Mouse (Mus musculus): ENCODE measurements around the gene Gm15013. TPM values are rescaled to one million over a fixed set of nuclear protein-coding genes. Genes with fewer than 3 reads are reported as not detected.
"Not testable (repeated sequence)": the region's sequence is repeated elsewhere in the genome, so short reads cannot be mapped to it uniquely, and the experiment has no call there.

Gm15013 gene
- polyA plus RNA-seq (2011; ENCODE audit: insufficient read length, low read depth, missing spikeins): 1.3 and 1.5 TPM in 2 replicates

- no peak within 1 kb of the TSS for H3K27ac ChIP-seq (ENCODE audit: insufficient read depth, low read length)
- TF ChIP-seq CTCF (IDR thresholded peaks at IDR 0.05; ENCODE audit: borderline replicate concordance, insufficient read depth, low read length) (no peak), POLR2A (IDR thresholded peaks at IDR 0.05; ENCODE audit: low read depth, low read length) (no peak)
- H3K4me1 ChIP-seq (ENCODE audit: control insufficient read depth, insufficient read depth, low read length): no peaks in the 10 kb centered on the region
- no peak within 1 kb of the TSS for H3K4me3 ChIP-seq (ENCODE audit: insufficient read depth, low read length)
Observed at GRCm38 (mm10) chrX:139714381-139714780, at the start of gene Gm15013. TSS of gene Gm15013 (minus strand) at chrX:139714481.

GRCm38 (mm10) chrX:139762546-139762945 is 48.3 kb upstream of the Gm15013 start:
- TF ChIP-seq POLR2A (IDR thresholded peaks at IDR 0.05; ENCODE audit: low read depth, low read length): no peak
- no peak for TF ChIP-seq CTCF (IDR thresholded peaks at IDR 0.05; ENCODE audit: borderline replicate concordance, insufficient read depth, low read length)

GRCm38 (mm10) chrX:139758634-139759033 is 44.4 kb upstream of the Gm15013 start:
- H3K4me3 ChIP-seq (ENCODE audit: insufficient read depth, low read length); H3K27ac ChIP-seq (ENCODE audit: insufficient read depth, low read length); H3K4me1 ChIP-seq (ENCODE audit: control insufficient read depth, insufficient read depth, low read length): not testable (repeated sequence)

More at GRCm38 (mm10) chrX:139762546-139762945, 48.3 kb upstream of the Gm15013 start:
- Histone ChIP-seq H3K4me1 (ENCODE audit: control insufficient read depth, insufficient read depth, low read length) (no peaks in the 10 kb centered on the region), H3K27ac (ENCODE audit: insufficient read depth, low read length) (no peak overlapping the region), H3K4me3 (ENCODE audit: insufficient read depth, low read length) (no peak overlapping the region)

- TF ChIP-seq POLR2A (IDR thresholded peaks at IDR 0.05; ENCODE audit: low read depth, low read length) (no peak), CTCF (IDR thresholded peaks at IDR 0.05; ENCODE audit: borderline replicate concordance, insufficient read depth, low read length) (peak; percentile 47; the same call in 1 of the 2 replicates)
- H3K4me1 ChIP-seq (ENCODE audit: control insufficient read depth, insufficient read depth, low read length): no peaks in the 10 kb centered on the region
- no peak overlapping the region for H3K4me3 ChIP-seq (ENCODE audit: insufficient read depth, low read length)
- H3K27ac ChIP-seq (ENCODE audit: insufficient read depth, low read length): no peak overlapping the region
Observed at GRCm38 (mm10) chrX:139751855-139752254, 37.6 kb upstream of the Gm15013 start.

GRCm38 (mm10) chrX:139737066-139737465 is 22.8 kb upstream of the Gm15013 start:
- no peak overlapping the region for H3K27ac ChIP-seq (ENCODE audit: insufficient read depth, low read length)
- no peak overlapping the region for H3K4me3 ChIP-seq (ENCODE audit: insufficient read depth, low read length)
- TF ChIP-seq CTCF (IDR thresholded peaks at IDR 0.05; ENCODE audit: borderline replicate concordance, insufficient read depth, low read length): no peak
- TF ChIP-seq POLR2A (IDR thresholded peaks at IDR 0.05; ENCODE audit: low read depth, low read length): no peak

GRCm38 (mm10) chrX:139730541-139730940 is 16.3 kb upstream of the Gm15013 start:
- Histone ChIP-seq H3K4me1 (ENCODE audit: control insufficient read depth, insufficient read depth, low read length) (no peaks in the 10 kb centered on the region), H3K27ac (ENCODE audit: insufficient read depth, low read length) (no peak overlapping the region), H3K4me3 (ENCODE audit: insufficient read depth, low read length) (no peak overlapping the region)
- TF ChIP-seq CTCF (IDR thresholded peaks at IDR 0.05; ENCODE audit: borderline replicate concordance, insufficient read depth, low read length) (no peak), POLR2A (IDR thresholded peaks at IDR 0.05; ENCODE audit: low read depth, low read length) (no peak)

More at GRCm38 (mm10) chrX:139737066-139737465, 22.8 kb upstream of the Gm15013 start:
- H3K4me1 ChIP-seq (ENCODE audit: control insufficient read depth, insufficient read depth, low read length): no peaks in the 10 kb centered on the region

- no peak overlapping the region for H3K4me3 ChIP-seq (ENCODE audit: insufficient read depth, low read length)
- H3K27ac ChIP-seq (ENCODE audit: insufficient read depth, low read length): no peak overlapping the region
- no peak for TF ChIP-seq POLR2A (IDR thresholded peaks at IDR 0.05; ENCODE audit: low read depth, low read length)
- TF ChIP-seq CTCF (IDR thresholded peaks at IDR 0.05; ENCODE audit: borderline replicate concordance, insufficient read depth, low read length): no peak
- H3K4me1 ChIP-seq (ENCODE audit: control insufficient read depth, insufficient read depth, low read length): no peaks in the 10 kb centered on the region
Observed at GRCm38 (mm10) chrX:139722350-139722749, 8.1 kb upstream of the Gm15013 start.

- H3K4me3 ChIP-seq (ENCODE audit: insufficient read depth, low read length): peak within 1 kb of the TSS; percentile 87
- TF ChIP-seq POLR2A (IDR thresholded peaks at IDR 0.05; ENCODE audit: low read depth, low read length) (peak; percentile 74), CTCF (IDR thresholded peaks at IDR 0.05; ENCODE audit: borderline replicate concordance, insufficient read depth, low read length) (no peak)
- no peaks in the 10 kb centered on the region for H3K4me1 ChIP-seq (ENCODE audit: control insufficient read depth, insufficient read depth, low read length)
- H3K27ac ChIP-seq (ENCODE audit: insufficient read depth, low read length): peak within 1 kb of the TSS; percentile 85
Observed at GRCm38 (mm10) chrX:139684775-139685695, 29.2 kb downstream of the Gm15013 start, which contains the start of gene Tbc1d8b. TSS of gene Tbc1d8b (plus strand) at chrX:139684996.

GRCm38 (mm10) chrX:139684410-139684774 is 29.9 kb downstream of the Gm15013 start:
- H3K4me1 ChIP-seq (ENCODE audit: control insufficient read depth, insufficient read depth, low read length): no peaks in the 10 kb centered on the region
- peak overlapping the region; percentile 85 for H3K27ac ChIP-seq (ENCODE audit: insufficient read depth, low read length)
- TF ChIP-seq CTCF (IDR thresholded peaks at IDR 0.05; ENCODE audit: borderline replicate concordance, insufficient read depth, low read length): no peak
- no peak for TF ChIP-seq POLR2A (IDR thresholded peaks at IDR 0.05; ENCODE audit: low read depth, low read length)
- peak overlapping the region; percentile 51 for H3K4me3 ChIP-seq (ENCODE audit: insufficient read depth, low read length)

GRCm38 (mm10) chrX:139665829-139666228 is 48.5 kb downstream of the Gm15013 start:
- Histone ChIP-seq H3K27ac (ENCODE audit: insufficient read depth, low read length) (no peak overlapping the region), H3K4me1 (ENCODE audit: control insufficient read depth, insufficient read depth, low read length) (no peaks in the 10 kb centered on the region; the same call in 1 of the 2 replicates), H3K4me3 (ENCODE audit: insufficient read depth, low read length) (no peak overlapping the region)
- no peak for TF ChIP-seq CTCF (IDR thresholded peaks at IDR 0.05; ENCODE audit: borderline replicate concordance, insufficient read depth, low read length)
- TF ChIP-seq POLR2A (IDR thresholded peaks at IDR 0.05; ENCODE audit: low read depth, low read length): no peak

Other genes with a start within 250 kb of the Gm15013 start
- gene D330045A20Rik, start 234.1 kb downstream of the Gm15013 start, polyA plus RNA-seq (2011; ENCODE audit: insufficient read length, low read depth, missing spikeins): 0.95 and 1.1 TPM in 2 replicates
- 28.8 and 38.5 TPM in 2 replicates for gene Rnf128, start 151.2 kb downstream of the Gm15013 start, polyA plus RNA-seq (2011; ENCODE audit: insufficient read length, low read depth, missing spikeins)
- 31.0 and 35.6 TPM in 2 replicates for gene Tbc1d8b, start 29.5 kb downstream of the Gm15013 start, polyA plus RNA-seq (2011; ENCODE audit: insufficient read length, low read depth, missing spikeins)
- not detected in 2 replicates for gene Ripply1, start 67.9 kb upstream of the Gm15013 start, polyA plus RNA-seq (2011; ENCODE audit: insufficient read length, low read depth, missing spikeins)
- gene Cldn2, start 86.3 kb upstream of the Gm15013 start, polyA plus RNA-seq (2011; ENCODE audit: insufficient read length, low read depth, missing spikeins): 0.18 TPM in 1 of 2 replicates, not detected in the other
- 36.4 and 40.4 TPM in 2 replicates for gene Morc4, start 157.2 kb upstream of the Gm15013 start, polyA plus RNA-seq (2011; ENCODE audit: insufficient read length, low read depth, missing spikeins)